Mouse (Mus musculus) kidney, embryonic 14.5 days (tissue): Measurements from ENCODE around the gene Olfr92. TPM values are rescaled to one million over a fixed set of nuclear protein-coding genes. Genes with fewer than 3 reads are reported as not detected.
"Not testable (repeated sequence)": the region's sequence is repeated elsewhere in the genome, so short reads cannot be mapped to it uniquely, and the experiment has no call there.

Experiments used
- ATAC-seq: fragments of 200-750 bp; cut with Nextera tagmentation; 2 replicates; pipeline ENCODE4 v1.8.0; 2017; ENCODE audit warnings: moderate number of reproducible peaks, mild to moderate bottlenecking, moderate TSS enrichment, moderate library complexity; ENCODE audit not compliant: low FRiP score, low TSS enrichment
- H3K27ac ChIP-seq: fragments of 300-500 bp; sonication (generic); 2 replicates; pipeline ENCODE4 v1.5.1; 2014; ENCODE audit warnings: low read depth, mild to moderate bottlenecking, low read length, moderate library complexity, mixed read lengths
- H3K27me3 ChIP-seq: fragments of 300-500 bp; sonication (generic); 2 replicates; pipeline ENCODE4 v1.6.1; 2014; ENCODE audit warnings: mild to moderate bottlenecking, low read length; ENCODE audit not compliant: control insufficient read depth, insufficient read depth
- H3K36me3 ChIP-seq: fragments of 300-500 bp; sonication (generic); 2 replicates; pipeline ENCODE4 v1.6.1; 2014; ENCODE audit warnings: low read length, mixed read lengths; ENCODE audit not compliant: control insufficient read depth, insufficient read depth
- H3K4me1 ChIP-seq: fragments of 300-500 bp; sonication (generic); 2 replicates; pipeline ENCODE4 v1.6.1; 2014; ENCODE audit warnings: low read length, mixed read lengths; ENCODE audit not compliant: control insufficient read depth, insufficient read depth
- H3K4me2 ChIP-seq: fragments of 300-500 bp; sonication (generic); replicated peaks from 2 replicates; pipeline ENCODE4 v1.6.1; 2014; ENCODE audit warnings: low read depth, mild to moderate bottlenecking, low read length
- H3K4me3 ChIP-seq: fragments of 300-500 bp; sonication (generic); 2 replicates; pipeline ENCODE4 v1.5.1; 2014; ENCODE audit warnings: mild to moderate bottlenecking, low read length
- H3K9ac ChIP-seq: fragments of 300-500 bp; sonication (generic); 2 replicates; pipeline ENCODE4 v1.6.1; 2014; ENCODE audit warnings: low read depth, mild to moderate bottlenecking, low read length, moderate library complexity
- H3K9me3 ChIP-seq: fragments of 300-500 bp; sonication (generic); 2 replicates; pipeline ENCODE4 v1.6.1; 2016; ENCODE audit warnings: low read length; ENCODE audit not compliant: control insufficient read depth
- WGBS: fragments of 180-500 bp; shearing (Covaris S2); extraction: QIAGEN DNeasy Blood & Tissue Kit; methylation state at CpG from one replicate; pipeline ENCODE4 v1.1.7; 2014; 5-methylcytosine and 5-hydroxymethylcytosine counted together
- polyA plus RNA-seq: library from polyadenylated mRNA; unstranded; fragments of >200 nt; fragmentation: Nextera tagmentation; extraction: Ambion mirVana; gene quantifications from 2 replicates; pipeline ENCODE4 v1.2.1, GENCODE M21; 2014

Gene Olfr92
- not detected in 2 replicates for polyA plus RNA-seq

- ATAC-seq = no peak
- H3K27me3 ChIP-seq = no peaks in the 10 kb centered on the region
- no peaks in the 10 kb centered on the region for H3K4me1 ChIP-seq
- no peak within 1 kb of the TSS for H3K9ac ChIP-seq
- H3K9me3 ChIP-seq = no peaks in the 10 kb centered on the region
- 93% methylated on average over 2 of the region's 2 CpGs for WGBS
- no peaks in the 10 kb centered on the region for H3K36me3 ChIP-seq
- H3K4me2 ChIP-seq = no peak within 1 kb of the TSS
- no peak within 1 kb of the TSS for H3K27ac ChIP-seq
- no peak within 1 kb of the TSS for H3K4me3 ChIP-seq
Observed at GRCm38 (mm10) chr17:37119988-37120387, at the start of gene Olfr92. Gene Olfr92 (minus strand): TSS chr17:37120088.

DNA sequence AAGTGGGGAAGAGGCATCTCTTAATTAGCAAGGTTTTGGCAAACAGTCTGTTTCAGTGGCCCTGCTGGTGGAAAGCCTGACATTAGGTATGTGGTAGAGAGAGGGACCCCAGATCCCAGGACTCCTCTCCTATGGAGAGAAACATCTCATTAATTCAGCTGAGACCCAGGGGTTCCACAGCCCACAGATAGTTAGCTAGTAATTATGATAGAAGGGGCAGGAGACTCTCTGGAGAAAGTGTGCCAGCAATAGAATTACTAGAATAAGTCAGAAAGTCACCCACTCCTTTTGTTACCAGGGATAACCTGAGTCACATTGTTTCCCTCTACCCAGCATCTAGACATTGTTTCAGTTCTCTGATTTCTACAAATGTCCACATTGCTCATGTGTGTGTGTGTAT lies 41.5 kb upstream of the Olfr92 start, which contains the start of gene Olfr93:
Olfr93 (minus strand) TSS at position 101 of the 400 bp plus-strand sequence.
- Histone ChIP-seq H3K27me3 (no peaks in the 10 kb centered on the region), H3K4me3 (no peak within 1 kb of the TSS), H3K9ac (no peak within 1 kb of the TSS), H3K27ac (no peak within 1 kb of the TSS), H3K4me1 (no peaks in the 10 kb centered on the region), H3K36me3 (no peaks in the 10 kb centered on the region), H3K9me3 (no peaks in the 10 kb centered on the region), H3K4me2 (no peak within 1 kb of the TSS)
- ATAC-seq = no peak

- not testable (repeated sequence) for H3K27me3 ChIP-seq, H3K9ac ChIP-seq, H3K27ac ChIP-seq, H3K4me2 ChIP-seq, H3K9me3 ChIP-seq, H3K4me3 ChIP-seq, H3K36me3 ChIP-seq, H3K4me1 ChIP-seq, ATAC-seq
- 77% methylated on average over 4 of the region's 4 CpGs for WGBS
Observed at GRCm38 (mm10) chr17:37131366-37131765, 11.5 kb upstream of the Olfr92 start.

DNA sequence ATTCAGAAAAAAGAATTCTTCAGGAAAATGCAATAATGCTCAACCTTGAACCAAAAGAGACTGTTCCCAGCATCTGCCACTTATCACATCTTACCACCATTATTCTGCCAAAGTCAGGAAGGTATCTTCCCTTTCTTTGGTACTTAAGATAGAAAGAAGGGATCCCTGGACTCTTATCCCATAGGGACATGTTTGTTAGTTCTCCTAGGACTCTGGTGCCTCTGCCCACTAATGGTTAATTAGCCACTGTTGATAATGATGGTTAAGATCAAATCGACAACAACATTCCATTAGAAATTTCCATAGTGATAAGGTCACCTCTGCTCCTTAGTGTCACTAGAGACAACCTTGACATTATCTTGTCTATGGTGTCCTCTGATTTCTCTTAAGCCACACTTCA lies 21.7 kb downstream of the Olfr92 start, which contains the start of gene Olfr91:
Olfr91 (minus strand) TSS at position 101 of the 400 bp plus-strand sequence.
- no peak for ATAC-seq
- Histone ChIP-seq H3K9ac (no peak within 1 kb of the TSS), H3K36me3 (no peaks in the 10 kb centered on the region), H3K4me1 (no peaks in the 10 kb centered on the region), H3K4me2 (no peak within 1 kb of the TSS), H3K27ac (no peak within 1 kb of the TSS), H3K27me3 (no peaks in the 10 kb centered on the region), H3K4me3 (no peak within 1 kb of the TSS), H3K9me3 (no peaks in the 10 kb centered on the region)
- 91% methylated on average over 1 of the region's 1 CpGs for WGBS

- Histone ChIP-seq H3K9me3 (no peaks in the 10 kb centered on the region), H3K27me3 (no peaks in the 10 kb centered on the region), H3K4me3 (no peak overlapping the region), H3K4me1 (no peaks in the 10 kb centered on the region), H3K36me3 (no peaks in the 10 kb centered on the region), H3K27ac (no peak overlapping the region), H3K9ac (no peak overlapping the region), H3K4me2 (no peak overlapping the region)
- no peak for ATAC-seq
- WGBS = 78% methylated on average over 5 of the region's 5 CpGs
Observed at GRCm38 (mm10) chr17:37093289-37093688, 26.6 kb downstream of the Olfr92 start.

DNA sequence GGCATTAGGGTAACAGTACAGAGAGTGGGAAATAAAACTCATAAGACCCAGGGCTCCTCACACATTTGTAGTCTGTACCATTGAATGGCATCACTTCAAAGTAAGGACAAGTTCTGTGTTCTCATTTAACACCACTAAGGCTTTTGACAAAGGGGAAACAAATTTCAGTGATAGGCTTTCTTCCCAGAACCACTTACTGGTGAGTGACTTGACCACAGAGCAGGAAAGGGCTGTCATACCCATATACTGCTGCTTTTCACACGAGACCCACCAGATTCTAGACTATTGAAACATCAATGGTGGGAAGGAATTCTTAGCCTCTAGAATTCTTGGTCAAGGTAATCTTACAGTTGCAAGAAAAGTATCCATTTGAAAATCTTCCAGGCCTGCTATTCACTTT lies 27.7 kb downstream of the Olfr92 start:
- Histone ChIP-seq H3K27me3 (no peaks in the 10 kb centered on the region), H3K4me2 (no peak overlapping the region), H3K4me1 (no peaks in the 10 kb centered on the region), H3K9me3 (no peaks in the 10 kb centered on the region), H3K27ac (no peak overlapping the region), H3K4me3 (no peak overlapping the region), H3K36me3 (no peaks in the 10 kb centered on the region), H3K9ac (no peak overlapping the region)
- 84% methylated on average over 1 of the region's 1 CpGs for WGBS
- ATAC-seq = no peak

DNA sequence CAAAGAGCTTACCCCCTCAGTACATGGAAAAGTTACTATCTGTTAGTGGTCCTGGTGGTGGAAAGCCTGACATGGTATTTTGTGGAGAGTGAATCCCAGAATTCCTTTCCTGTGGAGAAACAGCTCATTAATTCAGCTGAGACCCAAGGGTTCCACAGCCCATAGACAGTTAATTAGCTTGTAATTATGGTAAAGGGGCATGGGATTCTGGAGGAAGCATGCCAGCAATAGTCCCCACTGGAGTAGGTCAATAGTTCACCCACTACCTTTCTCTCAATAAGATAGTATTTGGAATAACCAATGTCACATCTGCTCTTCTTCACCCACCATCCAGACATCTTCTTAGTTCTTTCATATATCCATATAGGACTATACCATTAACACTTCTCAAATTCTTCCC lies 31.5 kb downstream of the Olfr92 start, which contains the start of gene Olfr90:
Olfr90 (minus strand) TSS at position 101 of the 400 bp plus-strand sequence.
- H3K27ac ChIP-seq = no peak within 1 kb of the TSS
- no peak for ATAC-seq
- no peaks in the 10 kb centered on the region for H3K9me3 ChIP-seq
- no peak within 1 kb of the TSS for H3K9ac ChIP-seq
- H3K27me3 ChIP-seq = no peaks in the 10 kb centered on the region
- H3K4me1 ChIP-seq = no peaks in the 10 kb centered on the region
- no peak within 1 kb of the TSS for H3K4me2 ChIP-seq
- no peaks in the 10 kb centered on the region for H3K36me3 ChIP-seq
- no peak within 1 kb of the TSS for H3K4me3 ChIP-seq

- Histone ChIP-seq H3K27ac (no peak overlapping the region), H3K4me2 (no peak overlapping the region), H3K9me3 (no peaks in the 10 kb centered on the region), H3K4me3 (no peak overlapping the region), H3K9ac (no peak overlapping the region), H3K4me1 (no peaks in the 10 kb centered on the region), H3K36me3 (no peaks in the 10 kb centered on the region), H3K27me3 (no peaks in the 10 kb centered on the region)
- WGBS = 81% methylated on average over 10 of the region's 10 CpGs
- ATAC-seq = no peak
Observed at GRCm38 (mm10) chr17:37085545-37085944, 34.3 kb downstream of the Olfr92 start.

DNA sequence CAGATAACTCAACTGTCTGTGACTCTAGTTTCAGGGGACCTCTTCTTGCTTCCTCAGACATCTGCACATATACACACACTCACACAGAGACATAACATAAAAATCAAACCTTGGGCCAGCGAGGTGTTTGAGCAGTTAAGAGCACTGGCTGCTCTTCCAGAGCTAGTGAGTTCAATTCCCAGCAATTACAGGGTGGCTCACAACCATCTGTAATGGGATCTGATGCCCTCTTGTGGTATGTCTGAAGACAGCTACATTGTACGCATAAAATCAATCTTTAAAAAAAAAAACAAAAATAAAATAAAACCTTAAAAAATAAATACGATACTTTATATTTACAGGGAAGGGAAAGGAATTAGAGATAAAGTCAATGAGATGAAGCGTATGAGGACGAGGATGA lies 35.3 kb downstream of the Olfr92 start:
- Histone ChIP-seq H3K27me3 (no peaks in the 10 kb centered on the region), H3K27ac (no peak overlapping the region)
- WGBS = 72% methylated on average over 5 of the region's 5 CpGs

More for the DNA sequence above, 35.3 kb downstream of the Olfr92 start:
- no peak overlapping the region for H3K4me3 ChIP-seq
- H3K36me3 ChIP-seq = no peaks in the 10 kb centered on the region
- H3K4me2 ChIP-seq = no peak overlapping the region
- H3K9ac ChIP-seq = no peak overlapping the region
- no peaks in the 10 kb centered on the region for H3K4me1 ChIP-seq
- no peak for ATAC-seq
- H3K9me3 ChIP-seq = no peaks in the 10 kb centered on the region
